Mouse (Mus musculus) ES-Bruce4 (cell line): ENCODE results near the gene Tmem190.

ENCODE experiments used
- CTCF ChIP-seq: IDR thresholded peaks from one replicate; pipeline ENCODE4 v1.8.1; 2011; ENCODE audit warnings: low read depth, low read length
- POLR2A ChIP-seq: IDR thresholded peaks from one replicate; pipeline ENCODE4 v1.8.1; 2011; ENCODE audit warnings: low read length; ENCODE audit not compliant: insufficient read depth

- TF ChIP-seq POLR2A (no peak), CTCF (no peak)
These were observed 12.0 kb downstream of the Tmem190 start for GRCm38 (mm10) chr7:4794631-4795168.
